Mouse (Mus musculus): ENCODE measurements around the gene Map2k5. TPM values are rescaled to one million over a fixed set of nuclear protein-coding genes. Genes with fewer than 3 reads are reported as not detected.

Map2k5 gene
- polyA plus RNA-seq, 2 experiments = 37.1 to 37.5 TPM

GRCm38 (mm10) chr9:63150086-63150800 is 227.5 kb downstream of the Map2k5 start:
- WGBS = 2% methylated on average over 21 of the region's 27 CpGs
- no peak for TF ChIP-seq POLR2A (IDR thresholded peaks at IDR 0.05; ENCODE audit: borderline replicate concordance, extremely low read depth, insufficient read depth, insufficient read length)
- no peak overlapping the region for H3K4me3 ChIP-seq (replicated peaks; ENCODE audit: low read length)
- H3K36me3 ChIP-seq (ENCODE audit: control insufficient read depth, insufficient read depth, low read length) = no peaks in the 10 kb centered on the region
- no peak overlapping the region for H3K4me2 ChIP-seq (replicated peaks; ENCODE audit: low read depth, low read length, severe bottlenecking)
- no peak overlapping the region for H3K27ac ChIP-seq (replicated peaks; ENCODE audit: low read depth, low read length)
- H3K9ac ChIP-seq (ENCODE audit: low read depth, low read length, severe bottlenecking) = no peak overlapping the region
- H3K27me3 ChIP-seq (ENCODE audit: control insufficient read depth, insufficient read depth, low read length) = peaks cover 86% of the 10 kb centered on the region
- ATAC-seq (ENCODE audit: low FRiP score, low read depth) = no peak
- no peak for DNase-seq (ENCODE audit: low spot score)
- no peaks in the 10 kb centered on the region for H3K9me3 ChIP-seq (ENCODE audit: control insufficient read depth, low read length)
- peaks cover 15% of the 10 kb centered on the region for H3K4me1 ChIP-seq (ENCODE audit: control insufficient read depth, insufficient read depth, low read length)

DNA sequence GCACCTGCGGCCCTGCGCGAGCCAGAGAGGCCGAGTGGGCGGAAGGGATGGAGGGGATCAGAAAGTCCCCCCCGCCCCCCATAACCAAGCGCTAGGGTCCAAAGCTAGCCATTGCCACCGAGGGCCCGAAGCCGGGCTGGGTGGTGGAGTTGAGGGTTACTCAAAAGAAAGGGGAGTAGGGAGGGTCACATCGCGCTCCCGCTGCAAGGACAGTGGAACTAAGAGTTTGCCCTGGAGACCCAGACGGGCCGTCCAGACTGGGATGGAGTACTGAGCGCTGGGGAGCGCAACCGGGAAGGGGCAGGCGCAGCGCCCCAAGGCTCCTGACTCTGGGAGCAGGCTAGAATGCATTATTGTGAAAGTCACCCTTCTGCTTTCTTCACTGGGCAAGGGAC is 228.3 kb downstream of the Map2k5 start:
- Histone ChIP-seq H3K36me3 (ENCODE audit: control insufficient read depth, insufficient read depth, low read length) (no peaks in the 10 kb centered on the region), H3K4me3 (replicated peaks; ENCODE audit: low read length) (peak overlapping the region; percentile 45), H3K9me3 (ENCODE audit: control insufficient read depth, low read length) (no peaks in the 10 kb centered on the region), H3K4me1 (ENCODE audit: control insufficient read depth, insufficient read depth, low read length) (peaks cover 22% of the 10 kb centered on the region), H3K27me3 (ENCODE audit: control insufficient read depth, insufficient read depth, low read length) (peaks cover 95% of the 10 kb centered on the region), H3K27ac (replicated peaks; ENCODE audit: low read depth, low read length) (no peak overlapping the region), H3K9ac (ENCODE audit: low read depth, low read length, severe bottlenecking) (no peak overlapping the region), H3K4me2 (replicated peaks; ENCODE audit: low read depth, low read length, severe bottlenecking) (peak overlapping the region; percentile 87)
- WGBS = 1% methylated on average over 20 of the region's 20 CpGs
- DNase-seq (ENCODE audit: low spot score) (no peak), ATAC-seq (ENCODE audit: low FRiP score, low read depth) (no peak)
- TF ChIP-seq POLR2A (IDR thresholded peaks at IDR 0.05; ENCODE audit: borderline replicate concordance, extremely low read depth, insufficient read depth, insufficient read length) = no peak

DNA sequence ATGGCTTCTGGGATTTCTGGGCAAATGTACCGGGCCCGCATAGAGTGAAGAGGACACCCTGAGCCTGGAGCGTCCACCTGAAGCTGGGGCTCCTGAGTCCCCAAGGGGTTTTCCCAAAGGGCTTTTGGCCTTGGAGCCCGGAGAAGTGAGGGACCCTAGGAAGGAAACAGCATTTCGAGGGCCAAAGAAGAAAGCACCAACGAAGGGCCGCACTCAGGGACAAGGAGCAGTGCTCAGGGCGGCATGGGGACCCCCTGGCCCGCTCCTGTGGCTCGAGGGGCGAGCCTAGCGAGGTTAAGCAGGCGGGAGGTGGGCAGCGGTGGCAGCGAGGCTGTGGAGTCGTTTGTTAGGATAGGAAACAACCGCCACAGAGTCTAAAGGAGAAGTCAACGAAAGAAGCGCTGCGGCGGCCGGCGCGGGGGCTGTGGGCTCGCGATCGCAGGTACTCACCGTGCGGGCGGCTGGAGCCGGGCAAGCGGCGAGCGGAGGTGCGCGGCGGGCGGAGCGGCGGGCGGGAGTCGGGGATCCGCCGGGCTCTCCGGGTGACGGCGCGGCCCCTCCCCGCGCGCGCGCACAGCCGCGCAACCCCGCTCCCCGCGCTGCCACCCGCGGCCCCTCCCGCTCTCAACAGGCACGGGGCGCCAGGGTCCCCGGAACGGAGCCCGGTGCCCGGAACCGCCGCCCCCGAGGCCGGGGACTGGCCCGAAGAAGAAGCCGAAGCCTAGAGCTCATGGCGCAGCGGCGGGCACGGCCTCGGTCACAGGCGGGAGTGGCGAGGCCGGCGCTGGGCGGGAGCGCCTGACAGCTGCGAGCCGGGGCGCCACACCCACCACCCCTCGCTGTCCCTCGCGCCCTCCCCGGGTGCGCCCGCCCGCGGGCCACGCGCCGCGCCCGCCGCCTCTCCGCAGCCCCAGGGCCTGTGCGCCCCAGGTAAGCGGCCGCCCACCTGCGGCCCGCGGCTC is 229.0 kb downstream of the Map2k5 start, which contains the start of gene Skor1:
Gene Skor1, minus strand, starts transcription at position 552 of the 962 bp plus-strand sequence.
- 1% methylated on average over 28 of the region's 108 CpGs for WGBS
- Histone ChIP-seq H3K9me3 (ENCODE audit: control insufficient read depth, low read length) (no peaks in the 10 kb centered on the region), H3K4me3 (replicated peaks; ENCODE audit: low read length) (peak within 1 kb of the TSS; percentile 45), H3K36me3 (ENCODE audit: control insufficient read depth, insufficient read depth, low read length) (no peaks in the 10 kb centered on the region), H3K27me3 (ENCODE audit: control insufficient read depth, insufficient read depth, low read length) (peaks cover 100% of the 10 kb centered on the region), H3K4me2 (replicated peaks; ENCODE audit: low read depth, low read length, severe bottlenecking) (peak within 1 kb of the TSS; percentile 87), H3K27ac (replicated peaks; ENCODE audit: low read depth, low read length) (no peak within 1 kb of the TSS), H3K9ac (ENCODE audit: low read depth, low read length, severe bottlenecking) (no peak within 1 kb of the TSS), H3K4me1 (ENCODE audit: control insufficient read depth, insufficient read depth, low read length) (peaks cover 25% of the 10 kb centered on the region)
- no peak for DNase-seq (ENCODE audit: low spot score)
- TF ChIP-seq POLR2A (IDR thresholded peaks at IDR 0.05; ENCODE audit: borderline replicate concordance, extremely low read depth, insufficient read depth, insufficient read length) = no peak
- no peak for ATAC-seq (ENCODE audit: low FRiP score, low read depth)

DNA sequence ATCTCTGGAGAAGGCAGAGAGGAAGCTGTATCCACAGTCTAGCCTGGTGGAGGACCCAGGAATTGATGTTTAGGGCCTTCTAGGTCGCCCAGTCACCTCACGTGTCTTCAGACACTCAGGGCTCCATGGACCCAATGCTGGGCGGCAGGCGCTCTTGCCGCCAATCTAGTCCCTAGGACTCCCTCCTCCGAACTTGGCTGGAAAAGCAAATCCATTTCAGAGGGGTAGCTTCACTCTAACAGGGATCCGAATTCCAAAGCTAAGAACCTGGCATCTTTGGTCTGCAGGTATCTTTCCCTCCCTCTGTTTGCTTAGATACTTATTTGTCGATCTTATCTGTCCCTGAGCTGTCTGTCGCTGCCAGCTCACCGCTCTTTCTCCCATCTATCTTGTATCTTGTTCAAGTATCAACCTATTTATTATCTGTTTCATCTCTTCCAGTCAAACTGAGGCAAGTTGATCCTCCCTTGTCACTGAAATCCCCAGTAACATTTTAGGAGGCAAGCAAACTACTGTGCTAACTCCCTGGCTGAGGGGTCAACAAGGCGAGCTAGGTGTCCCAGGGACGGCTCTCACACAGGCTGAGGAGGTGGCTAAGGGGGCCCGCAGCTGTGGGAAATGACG is 229.8 kb downstream of the Map2k5 start:
- Histone ChIP-seq H3K4me1 (ENCODE audit: control insufficient read depth, insufficient read depth, low read length) (peaks cover 25% of the 10 kb centered on the region), H3K4me2 (replicated peaks; ENCODE audit: low read depth, low read length, severe bottlenecking) (no peak overlapping the region), H3K27me3 (ENCODE audit: control insufficient read depth, insufficient read depth, low read length) (peaks cover 100% of the 10 kb centered on the region), H3K36me3 (ENCODE audit: control insufficient read depth, insufficient read depth, low read length) (no peaks in the 10 kb centered on the region), H3K4me3 (replicated peaks; ENCODE audit: low read length) (no peak overlapping the region), H3K9me3 (ENCODE audit: control insufficient read depth, low read length) (no peaks in the 10 kb centered on the region), H3K27ac (replicated peaks; ENCODE audit: low read depth, low read length) (no peak overlapping the region), H3K9ac (ENCODE audit: low read depth, low read length, severe bottlenecking) (no peak overlapping the region)
- DNase-seq (ENCODE audit: low spot score) (no peak), ATAC-seq (ENCODE audit: low FRiP score, low read depth) (no peak)
- 1% methylated on average over 14 of the region's 14 CpGs for WGBS
- no peak for TF ChIP-seq POLR2A (IDR thresholded peaks at IDR 0.05; ENCODE audit: borderline replicate concordance, extremely low read depth, insufficient read depth, insufficient read length)

GRCm38 (mm10) chr9:63147296-63147695 is 230.4 kb downstream of the Map2k5 start:
- Histone ChIP-seq H3K36me3 (ENCODE audit: control insufficient read depth, insufficient read depth, low read length) (no peaks in the 10 kb centered on the region), H3K4me2 (replicated peaks; ENCODE audit: low read depth, low read length, severe bottlenecking) (peak overlapping the region; percentile 35), H3K27me3 (ENCODE audit: control insufficient read depth, insufficient read depth, low read length) (peaks cover 100% of the 10 kb centered on the region), H3K4me1 (ENCODE audit: control insufficient read depth, insufficient read depth, low read length) (peaks cover 25% of the 10 kb centered on the region), H3K27ac (replicated peaks; ENCODE audit: low read depth, low read length) (no peak overlapping the region), H3K4me3 (replicated peaks; ENCODE audit: low read length) (no peak overlapping the region; the same call in 1 of the 2 replicates), H3K9ac (ENCODE audit: low read depth, low read length, severe bottlenecking) (no peak overlapping the region), H3K9me3 (ENCODE audit: control insufficient read depth, low read length) (no peaks in the 10 kb centered on the region)
- WGBS = 2% methylated on average over 9 of the region's 9 CpGs
- no peak for TF ChIP-seq POLR2A (IDR thresholded peaks at IDR 0.05; ENCODE audit: borderline replicate concordance, extremely low read depth, insufficient read depth, insufficient read length)
- ATAC-seq (ENCODE audit: low FRiP score, low read depth) (no peak), DNase-seq (ENCODE audit: low spot score) (no peak)

Measured in limb, embryonic 14.5 days (tissue).